Comparison of ENCODE assay signal across 8 mouse cellular contexts in the genomic region with DNA sequence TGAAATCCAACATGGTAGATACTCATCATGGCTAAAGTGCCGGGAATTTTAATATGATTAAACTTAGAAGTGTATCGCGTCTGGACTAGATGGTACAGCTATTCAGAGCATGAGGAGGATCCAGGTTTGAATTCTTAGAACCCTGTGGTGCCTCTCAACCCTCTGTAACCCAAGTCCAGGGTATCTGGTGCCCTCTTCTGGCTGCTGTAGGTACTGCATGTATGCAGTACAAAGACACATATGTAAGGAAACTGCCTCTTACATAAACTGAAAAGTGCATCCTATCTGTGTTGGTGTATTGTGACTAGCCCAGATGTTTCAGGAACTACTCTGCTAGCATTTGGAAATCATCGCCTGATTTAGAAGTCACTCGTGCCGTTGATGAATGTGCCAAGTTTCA.
DNase-seq lines count a peak whose midpoint lies in the region; ATAC-seq and TF ChIP-seq lines count a peak whose summit lies in the region.

No protein-coding gene starts in this region.

- no peaks in the 10 kb centered on the region for H3K36me3 ChIP-seq in liver, embryonic 12.5 days
- no peaks in the 10 kb centered on the region for H3K36me3 ChIP-seq in G1E (replicated peaks)
- H3K36me3 ChIP-seq in embryonic facial prominence, embryonic 14.5 days (ENCODE audit: control insufficient read depth, insufficient read depth, low read length) = no peaks in the 10 kb centered on the region

- ATAC-seq in liver, embryonic 12.5 days = no peak
- ATAC-seq in G1E (ENCODE audit: extremely low read depth, insufficient number of reproducible peaks, low FRiP score, poor library complexity, severe bottlenecking) = no peak
- ATAC-seq in embryonic facial prominence, embryonic 14.5 days (ENCODE audit: low read depth) = no peak
- ATAC-seq in neutrophil, adult 5-6 weeks (ENCODE audit: extremely low read depth, insufficient number of reproducible peaks, low FRiP score, poor library complexity, severe bottlenecking) = peak; percentile 71

- H3K27me3 ChIP-seq in liver, embryonic 12.5 days (replicated peaks) = peaks cover 48% of the 10 kb centered on the region
- no peaks in the 10 kb centered on the region for H3K27me3 ChIP-seq in G1E (ENCODE audit: insufficient read depth, low read length)
- H3K27me3 ChIP-seq in embryonic facial prominence, embryonic 14.5 days (replicated peaks; ENCODE audit: control insufficient read depth, insufficient read depth, low read length) = no peaks in the 10 kb centered on the region

- no peak overlapping the region for H3K4me3 ChIP-seq in liver, embryonic 12.5 days
- no peak overlapping the region for H3K4me3 ChIP-seq in G1E (ENCODE audit: low read depth, low read length)
- H3K4me3 ChIP-seq in bone marrow, adult 2 months (replicated peaks; ENCODE audit: control insufficient read depth, low read depth, low read length) = no peak overlapping the region
- H3K4me3 ChIP-seq in embryonic facial prominence, embryonic 14.5 days (ENCODE audit: low read depth, low read length) = no peak overlapping the region

- H3K4me1 ChIP-seq in liver, embryonic 12.5 days = no peaks in the 10 kb centered on the region
- H3K4me1 ChIP-seq in G1E (ENCODE audit: insufficient read depth, low read depth, low read length) = no peaks in the 10 kb centered on the region
- no peaks in the 10 kb centered on the region for H3K4me1 ChIP-seq in bone marrow, adult 2 months (ENCODE audit: control insufficient read depth, insufficient read depth, low read length)
- H3K4me1 ChIP-seq in embryonic facial prominence, embryonic 14.5 days (ENCODE audit: control insufficient read depth, insufficient read depth, low read length) = peaks cover 19% of the 10 kb centered on the region

- DNase-seq in liver = peak; percentile 74
- DNase-seq in G1E (ENCODE audit: low spot score) = no peak
- DNase-seq in embryonic facial prominence, embryonic 14.5 days (ENCODE audit: low spot score) = peak; percentile 66
- peak; percentile 43 to 79 for DNase-seq in kidney, postnatal 36 days
- no peak for DNase-seq in frontal cortex, postnatal 14 days (ENCODE audit: low spot score in 2 of 2)

- WGBS in liver, embryonic 12.5 days (ENCODE audit: insufficient replicate concordance) = 15% methylated on average over 6 of the region's 6 CpGs
- 22% methylated on average over 6 of the region's 6 CpGs for WGBS in bone marrow, adult 2 months
- WGBS in embryonic facial prominence, embryonic 14.5 days = 27% methylated on average over 6 of the region's 6 CpGs

- H3K9ac ChIP-seq in liver, embryonic 12.5 days = no peak overlapping the region
- H3K9ac ChIP-seq in embryonic facial prominence, embryonic 14.5 days (ENCODE audit: low read depth, low read length) = no peak overlapping the region

- TF ChIP-seq CTCF in G1E (IDR thresholded peaks at IDR 0.05; ENCODE audit: low read depth, low read length) = peak; percentile 51
- TF ChIP-seq CTCF in bone marrow, adult 2 months (IDR thresholded peaks at IDR 0.05; ENCODE audit: control insufficient read depth, insufficient read depth, low read length) = peak; percentile 77

- H3K9me3 ChIP-seq in liver, embryonic 12.5 days (replicated peaks) = no peaks in the 10 kb centered on the region
- H3K9me3 ChIP-seq in G1E (replicated peaks) = no peaks in the 10 kb centered on the region
- H3K9me3 ChIP-seq in embryonic facial prominence, embryonic 14.5 days (ENCODE audit: control insufficient read depth, low read length) = no peaks in the 10 kb centered on the region

- no peak for TF ChIP-seq POLR2A in bone marrow, adult 2 months (IDR thresholded peaks at IDR 0.05; ENCODE audit: borderline replicate concordance, control insufficient read depth, low read depth, low read length)

- no peak overlapping the region for H3K27ac ChIP-seq in liver, embryonic 12.5 days
- no peak overlapping the region for H3K27ac ChIP-seq in bone marrow, adult 2 months (ENCODE audit: control insufficient read depth, insufficient read depth, low read depth, low read length, poor library complexity)
- H3K27ac ChIP-seq in embryonic facial prominence, embryonic 14.5 days (replicated peaks; ENCODE audit: low read depth, low read length) = no peak overlapping the region

- H3K4me2 ChIP-seq in liver, embryonic 12.5 days = no peak overlapping the region
- H3K4me2 ChIP-seq in embryonic facial prominence, embryonic 14.5 days (ENCODE audit: low read depth, low read length) = no peak overlapping the region

Comparison
In these comparisons a context has a peak if more than half of its experiments do, and no peak if none do; other contexts are left out.
1. DNase-seq: peak in liver (single experiment), embryonic facial prominence, embryonic 14.5 days (single experiment) and kidney, postnatal 36 days (2 of 2); none in G1E (single experiment) and frontal cortex, postnatal 14 days (0 of 2).